Mouse (Mus musculus) cerebellum, postnatal 4 days (tissue): ENCODE measurements around the gene Psmd3.

Experiments
- DNase-seq, 2 experiments: peaks; one replicate each; pipeline ENCODE4 v3.0.0; 2022; ENCODE audit warnings: low spot score in 2 of 2, mixed read lengths in 1 of 2

Gene Psmd3

DNA sequence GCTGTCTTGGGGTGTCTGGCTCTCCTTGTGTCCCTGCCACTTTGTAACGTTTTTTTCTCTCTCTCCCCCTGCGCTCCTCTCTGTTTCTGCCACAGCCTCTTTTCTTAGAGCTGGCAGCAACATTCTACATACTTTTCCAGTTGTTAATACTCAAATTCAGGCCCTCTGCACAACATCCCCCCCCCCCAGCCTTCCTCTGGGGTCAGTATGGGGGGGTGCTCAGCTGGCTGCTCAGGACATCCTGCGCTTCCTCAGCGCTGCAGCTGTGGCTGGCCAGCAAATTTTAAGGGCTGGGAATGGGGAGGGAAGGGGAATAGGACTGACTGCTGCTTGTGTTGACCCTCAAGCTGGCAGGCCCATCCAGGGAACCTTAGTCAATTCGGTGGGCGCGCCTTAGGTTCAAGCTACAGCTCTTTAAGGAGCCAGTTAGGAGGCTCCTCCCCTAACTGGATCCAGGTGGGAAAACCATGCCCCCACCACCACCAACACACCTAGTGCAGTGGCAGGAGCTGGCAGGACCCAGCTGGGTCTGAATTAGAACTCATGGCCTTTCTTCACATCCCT, 62.2 kb downstream of the Psmd3 start:
- DNase-seq = no peak
